Mouse (Mus musculus) myocyte (in vitro differentiated cells): ENCODE measurements around the gene Gmfg. TPM values are rescaled to one million over a fixed set of nuclear protein-coding genes. Genes with fewer than 3 reads are reported as not detected.

Source experiments
- H3K27me3 ChIP-seq: one replicate; pipeline ENCODE4 v1.6.1; 2011; ENCODE audit not compliant: control insufficient read depth, insufficient read depth, insufficient read length
- H3K36me3 ChIP-seq: one replicate; pipeline ENCODE4 v1.6.1; 2011; ENCODE audit not compliant: control insufficient read depth, insufficient read depth
- H3K4me2 ChIP-seq: one replicate; pipeline ENCODE4 v1.6.1; 2011; ENCODE audit warnings: low read depth, control low read depth
- H3K4me3 ChIP-seq: one replicate; pipeline ENCODE4 v1.5.1; 2011; ENCODE audit warnings: mild to moderate bottlenecking, control low read depth, moderate library complexity
- H3K79me2 ChIP-seq: one replicate; pipeline ENCODE4 v1.6.1; 2011; ENCODE audit not compliant: control insufficient read depth, insufficient read depth
- H3ac ChIP-seq: one replicate; pipeline ENCODE4 v1.6.1; 2011; ENCODE audit not compliant: control insufficient read depth, insufficient read length
- CEBPB ChIP-seq: IDR thresholded peaks from 2 replicates; pipeline ENCODE4 v1.6.1; 2011; ENCODE audit warnings: mild to moderate bottlenecking, moderate library complexity; ENCODE audit not compliant: poor library complexity, insufficient read depth, severe bottlenecking
- E2F4 ChIP-seq: IDR thresholded peaks from one replicate; pipeline ENCODE4 v1.6.1; 2011; ENCODE audit warnings: mild to moderate bottlenecking, control low read depth, moderate library complexity; ENCODE audit not compliant: insufficient read depth
- MAX ChIP-seq: IDR thresholded peaks from one replicate; pipeline ENCODE4 v1.6.1; 2011; ENCODE audit warnings: low read depth, mild to moderate bottlenecking, control low read depth
- MYOD1 ChIP-seq, 3 experiments: IDR thresholded peaks; one replicate each; pipeline ENCODE4 v1.6.1; 2011; ENCODE audit warnings: control low read depth in 2 of 3, low read depth in 2 of 3, mild to moderate bottlenecking in 2 of 3, moderate library complexity in 1 of 3; ENCODE audit not compliant: insufficient read length in 2 of 3, control insufficient read depth in 1 of 3
- MYOG ChIP-seq, 3 experiments: IDR thresholded peaks; one replicate each; pipeline ENCODE4 v1.6.1; 2011; ENCODE audit warnings: control low read depth in 2 of 3, low read depth in 2 of 3, mild to moderate bottlenecking in 2 of 3; ENCODE audit not compliant: insufficient read length in 2 of 3, control insufficient read depth in 1 of 3, insufficient read depth in 1 of 3
- POLR2A ChIP-seq: IDR thresholded peaks from one replicate; pipeline ENCODE4 v1.6.1; 2011; ENCODE audit warnings: low read depth, mild to moderate bottlenecking, control low read depth, moderate library complexity; ENCODE audit not compliant: insufficient read length
- POLR2AphosphoS2 ChIP-seq: IDR thresholded peaks from one replicate; pipeline ENCODE4 v1.6.1; 2011; ENCODE audit warnings: low read depth, control low read depth; ENCODE audit not compliant: insufficient read length
- REST ChIP-seq: IDR thresholded peaks from one replicate; pipeline ENCODE4 v1.6.1; 2011; ENCODE audit warnings: mild to moderate bottlenecking, control low read depth, moderate library complexity; ENCODE audit not compliant: insufficient read depth, insufficient read length
- SRF ChIP-seq: IDR thresholded peaks from one replicate; pipeline ENCODE4 v1.6.1; 2011; ENCODE audit warnings: low read depth; ENCODE audit not compliant: control insufficient read depth, insufficient read length
- TCF12 ChIP-seq: IDR thresholded peaks from one replicate; pipeline ENCODE4 v1.6.1; 2011; ENCODE audit warnings: mild to moderate bottlenecking, control low read depth; ENCODE audit not compliant: poor library complexity, insufficient read depth, severe bottlenecking
- TCF3 ChIP-seq: IDR thresholded peaks from one replicate; pipeline ENCODE4 v1.6.1; 2011; ENCODE audit warnings: low read depth, control low read depth; ENCODE audit not compliant: insufficient read length
- USF1 ChIP-seq: IDR thresholded peaks from one replicate; pipeline ENCODE4 v1.6.1; 2011; ENCODE audit warnings: low read depth, mild to moderate bottlenecking, control low read depth, moderate library complexity
- polyA plus RNA-seq: library from polyadenylated mRNA; unstranded; fragments of >200 nt; fragmentation: generic; extraction: Trizol; gene quantifications from one replicate; pipeline ENCODE4 v1.2.1, GENCODE M21; 2012; ENCODE audit warnings: missing spikeins

Gmfg gene
- polyA plus RNA-seq, 1 experiment = not detected

DNA sequence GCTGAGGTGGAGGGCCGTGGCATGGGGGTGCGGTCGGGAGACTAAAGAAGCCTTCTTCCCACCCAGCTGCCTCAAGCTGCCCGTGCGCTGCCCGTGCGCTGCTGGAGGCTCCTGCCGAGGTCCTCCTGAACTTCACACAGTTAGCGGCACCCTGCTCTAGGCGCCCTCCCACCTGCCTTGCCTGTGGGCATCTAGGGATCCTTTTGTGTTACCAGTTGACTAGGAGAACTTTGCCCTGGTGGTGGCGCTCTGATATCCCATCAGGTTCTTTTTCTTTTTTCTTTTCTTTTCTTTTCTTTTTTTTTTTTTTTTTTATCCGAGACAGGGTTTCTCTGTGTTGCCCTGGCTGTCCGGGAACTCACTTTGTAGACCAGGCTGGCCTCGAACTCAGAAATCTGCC, 53.7 kb downstream of the Gmfg start:
- no peak for TF ChIP-seq MYOD1 (IDR thresholded peaks at IDR 0.05; ENCODE audit: control insufficient read depth in 1 of 3, insufficient read length in 2 of 3, low read depth in 2 of 3)
- no peak for TF ChIP-seq USF1
- no peak for TF ChIP-seq SRF
- no peak for TF ChIP-seq POLR2AphosphoS2
- no peak for TF ChIP-seq MYOG (IDR thresholded peaks at IDR 0.05; ENCODE audit: control insufficient read depth in 1 of 3, insufficient read depth in 1 of 3, insufficient read length in 2 of 3, low read depth in 2 of 3)
- no peak for TF ChIP-seq REST
- no peak for TF ChIP-seq POLR2A
- no peak for TF ChIP-seq TCF12
- TF ChIP-seq CEBPB = no peak
- TF ChIP-seq MAX = no peak
- no peak for TF ChIP-seq E2F4
- TF ChIP-seq TCF3 = no peak
- H3K36me3 ChIP-seq = no peaks in the 10 kb centered on the region
- H3K4me2 ChIP-seq = no peak overlapping the region
- H3K4me3 ChIP-seq = no peak overlapping the region
- no peak overlapping the region for H3ac ChIP-seq
- H3K79me2 ChIP-seq = no peaks in the 10 kb centered on the region
- no peaks in the 10 kb centered on the region for H3K27me3 ChIP-seq

DNA sequence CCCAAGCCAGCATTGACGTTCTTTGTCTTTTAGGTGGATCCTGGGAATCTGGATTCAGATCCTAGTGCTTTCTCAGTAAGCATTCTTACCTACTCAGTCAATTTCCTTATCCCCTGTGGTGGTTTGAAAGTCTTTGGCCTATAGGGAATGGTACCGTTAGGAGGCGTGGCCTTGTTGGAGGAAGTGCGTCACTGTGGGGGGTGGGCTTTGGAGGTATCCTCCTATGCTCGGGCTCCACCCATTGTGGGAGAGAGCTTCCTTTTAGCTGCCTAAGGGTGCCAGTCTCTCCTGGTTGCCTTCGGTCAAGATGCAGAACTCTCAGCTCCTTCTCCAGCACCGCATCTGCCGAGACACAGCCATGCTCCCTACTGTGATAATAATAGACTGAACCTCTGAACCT, 55.1 kb downstream of the Gmfg start:
- Histone ChIP-seq H3K27me3 (no peaks in the 10 kb centered on the region), H3K79me2 (no peaks in the 10 kb centered on the region), H3K4me2 (no peak overlapping the region), H3K36me3 (no peaks in the 10 kb centered on the region), H3K4me3 (no peak overlapping the region), H3ac (no peak overlapping the region)
- TF ChIP-seq POLR2AphosphoS2 = no peak
- TF ChIP-seq CEBPB = no peak
- TF ChIP-seq USF1 = no peak
- no peak for TF ChIP-seq TCF3
- no peak for TF ChIP-seq MYOD1 (IDR thresholded peaks at IDR 0.05; ENCODE audit: control insufficient read depth in 1 of 3, insufficient read length in 2 of 3, low read depth in 2 of 3)
- no peak for TF ChIP-seq POLR2A
- no peak for TF ChIP-seq E2F4
- no peak for TF ChIP-seq MYOG (IDR thresholded peaks at IDR 0.05; ENCODE audit: control insufficient read depth in 1 of 3, insufficient read depth in 1 of 3, insufficient read length in 2 of 3, low read depth in 2 of 3)
- TF ChIP-seq TCF12 = no peak
- no peak for TF ChIP-seq REST
- no peak for TF ChIP-seq MAX
- no peak for TF ChIP-seq SRF

DNA sequence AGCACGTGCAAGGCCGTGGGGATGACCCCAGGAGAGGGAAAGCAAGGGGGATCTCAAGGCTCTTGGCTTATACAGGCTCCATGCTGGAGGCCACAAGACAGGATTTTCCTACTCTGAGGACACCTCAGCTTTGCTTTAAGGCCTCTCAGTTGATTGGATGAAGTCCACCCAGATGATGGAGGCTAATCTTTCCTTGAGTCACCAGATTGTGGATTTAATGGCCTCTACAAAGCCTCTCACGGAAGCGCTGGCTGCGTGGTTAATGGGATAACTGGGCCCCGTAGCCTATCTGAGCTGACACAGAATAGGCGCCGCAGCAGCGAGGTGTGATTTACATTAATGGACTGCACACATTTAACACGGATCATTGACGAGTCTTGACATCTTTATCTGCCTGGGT, 58.2 kb downstream of the Gmfg start:
- no peaks in the 10 kb centered on the region for H3K79me2 ChIP-seq
- H3K27me3 ChIP-seq = peaks cover 9% of the 10 kb centered on the region
- H3ac ChIP-seq = no peak overlapping the region
- H3K4me2 ChIP-seq = no peak overlapping the region
- H3K36me3 ChIP-seq = no peaks in the 10 kb centered on the region
- TF ChIP-seq TCF12 = no peak
- no peak for TF ChIP-seq E2F4
- no peak for TF ChIP-seq REST
- no peak for TF ChIP-seq SRF
- no peak for TF ChIP-seq MYOG (IDR thresholded peaks at IDR 0.05; ENCODE audit: control insufficient read depth in 1 of 3, insufficient read depth in 1 of 3, insufficient read length in 2 of 3, low read depth in 2 of 3)
- no peak for TF ChIP-seq TCF3
- TF ChIP-seq CEBPB = no peak
- TF ChIP-seq USF1 = no peak
- no peak for TF ChIP-seq MAX
- no peak for TF ChIP-seq POLR2A
- no peak overlapping the region for H3K4me3 ChIP-seq

Other genes with a start within 250 kb of the Gmfg start
- 6.5 TPM for gene Eid2, start 169.6 kb upstream of the Gmfg start, polyA plus RNA-seq
- 6.1 TPM for gene Eid2b, start 159.7 kb upstream of the Gmfg start, polyA plus RNA-seq
- not detected for gene Selenov, start 146.3 kb upstream of the Gmfg start, polyA plus RNA-seq
- gene Dll3, start 135.2 kb upstream of the Gmfg start, polyA plus RNA-seq = 0.02 TPM
- gene Timm50, start 125.4 kb upstream of the Gmfg start, polyA plus RNA-seq = 83.6 TPM
- 84.2 TPM for gene Supt5, start 98.7 kb upstream of the Gmfg start, polyA plus RNA-seq
- 4,542 TPM for gene Rps16, start 86.8 kb upstream of the Gmfg start, polyA plus RNA-seq
- 15.8 TPM for gene Plekhg2, start 64.8 kb upstream of the Gmfg start, polyA plus RNA-seq
- 7.5 TPM for gene Zfp36, start 57.2 kb upstream of the Gmfg start, polyA plus RNA-seq
- 34.2 TPM for gene Med29, start 44.7 kb upstream of the Gmfg start, polyA plus RNA-seq
- 34.3 TPM for gene Paf1, start 44.5 kb upstream of the Gmfg start, polyA plus RNA-seq
- not detected for gene Lrfn1, start 14.5 kb downstream of the Gmfg start, polyA plus RNA-seq
- not detected for gene Ifnl2, start 73.0 kb downstream of the Gmfg start, polyA plus RNA-seq
- not detected for gene Ifnl3, start 85.4 kb downstream of the Gmfg start, polyA plus RNA-seq
- gene Sycn, start 103.4 kb downstream of the Gmfg start, polyA plus RNA-seq = not detected
- gene Nccrp1, start 109.8 kb downstream of the Gmfg start, polyA plus RNA-seq = 0.07 TPM
- gene Samd4b, start 160.7 kb downstream of the Gmfg start, polyA plus RNA-seq = 29.4 TPM
- gene Pak4, start 160.7 kb downstream of the Gmfg start, polyA plus RNA-seq = 27.5 TPM
- gene Acp7, start 193.9 kb downstream of the Gmfg start, polyA plus RNA-seq = not detected